9 mouse cellular contexts compared by ENCODE assay signal in the genomic region with DNA sequence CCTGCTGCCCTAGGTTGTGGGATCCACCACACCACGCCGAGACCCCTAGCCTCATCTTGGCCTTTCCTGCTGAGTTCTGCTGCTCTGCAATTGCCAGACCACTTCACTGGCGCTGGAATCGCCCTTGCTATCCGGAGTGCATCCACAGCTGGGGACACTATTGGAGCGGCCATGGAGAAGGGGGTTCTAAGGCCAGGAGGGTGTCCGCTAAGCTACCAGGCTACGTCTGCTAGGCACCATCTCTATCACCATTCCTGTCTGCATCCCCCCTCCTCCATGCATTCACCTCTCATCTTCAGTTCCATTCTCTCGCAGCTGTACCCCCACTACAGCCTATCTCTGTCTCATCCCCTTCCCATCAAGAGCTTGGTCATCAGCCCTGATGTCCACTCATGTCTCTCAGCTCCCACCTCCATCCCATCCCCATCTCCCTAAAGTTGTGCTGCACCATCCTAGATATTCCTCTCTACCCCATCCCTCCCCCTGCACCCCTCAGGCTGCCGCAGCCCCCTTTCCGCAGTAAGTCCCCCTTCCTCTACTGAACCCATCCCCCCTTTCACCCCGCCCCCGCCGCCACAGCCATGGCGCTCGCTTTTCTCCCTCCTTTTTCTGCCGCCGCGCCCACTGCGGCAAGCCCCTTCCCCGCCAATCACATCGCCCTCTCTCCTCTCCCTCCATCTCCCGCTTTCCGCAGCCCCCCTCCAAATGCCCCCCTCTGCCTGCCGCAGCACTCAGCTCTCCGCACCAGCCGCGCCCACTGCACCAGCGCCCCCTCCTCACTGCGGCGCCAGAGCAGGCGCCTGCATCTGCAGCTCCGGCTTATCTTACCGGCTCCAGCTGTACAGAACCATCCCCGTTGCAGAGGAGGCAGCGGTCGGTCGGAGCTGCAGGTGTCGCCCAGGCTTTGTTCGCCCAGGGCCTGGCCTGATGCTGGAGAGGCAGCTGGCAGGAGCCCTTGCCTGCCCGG. TPM values are rescaled to one million over a fixed set of nuclear protein-coding genes. Genes with fewer than 3 reads are reported as not detected.
DNase-seq lines count a peak whose midpoint lies in the region; ATAC-seq lines count a peak whose summit lies in the region.
"Had no signal": no experiment of that assay in that cellular context is flagged by ENCODE, and none has a peak within 500 bp of the region (broad histone marks: within the 10 kb centered on the region; RNA-seq: fewer than 3 reads in every experiment).

No protein-coding gene starts in this region.

- no peaks in the 10 kb centered on the region for H3K9me3 ChIP-seq in kidney, embryonic 15.5 days (replicated peaks)
- no peaks in the 10 kb centered on the region for H3K9me3 ChIP-seq in intestine, embryonic 14.5 days (ENCODE audit: control insufficient read depth, low read length)
- no peaks in the 10 kb centered on the region for H3K9me3 ChIP-seq in neural tube, embryonic 11.5 days (ENCODE audit: control insufficient read depth, low read length)
- H3K9me3 ChIP-seq: G1E had no signal

- H3K27ac ChIP-seq in kidney, embryonic 15.5 days, result no peak overlapping the region
- H3K27ac ChIP-seq in intestine, embryonic 14.5 days (ENCODE audit: low read depth), result no peak overlapping the region
- H3K27ac ChIP-seq in neural tube, embryonic 11.5 days (ENCODE audit: low read depth, low read length), result 0 out of 2 replicates have a peak overlapping the region, but pooled peaks have one; percentile 15

- DNase-seq in kidney, postnatal 10 days, result no peak
- peak; percentile 62 for DNase-seq in embryo, embryonic 10.5 days (ENCODE audit: low spot score)
- no peak for DNase-seq in intestine, embryonic 14.5 days (ENCODE audit: low spot score)
- peak; percentile 76 for DNase-seq in neural tube, embryonic 11.5 days (ENCODE audit: low spot score)
- DNase-seq in urinary bladder, postnatal 14 days (ENCODE audit: low spot score), result no peak
- DNase-seq in cerebellum, adult 9-10 months, result no peak

- 8% methylated on average over 41 of the region's 41 CpGs for WGBS in kidney, embryonic 15.5 days
- 10% methylated on average over 40 of the region's 41 CpGs for WGBS in intestine, embryonic 14.5 days
- 7% methylated on average over 41 of the region's 41 CpGs for WGBS in neural tube, embryonic 11.5 days

- peaks cover 4% of the 10 kb centered on the region; the same call in 1 of the 2 replicates for H3K27me3 ChIP-seq in kidney, embryonic 15.5 days
- H3K27me3 ChIP-seq in intestine, embryonic 14.5 days (replicated peaks; ENCODE audit: control insufficient read depth, insufficient read depth, low read length), result no peaks in the 10 kb centered on the region
- H3K27me3 ChIP-seq in neural tube, embryonic 11.5 days (ENCODE audit: control insufficient read depth, insufficient read depth, low read length), result no peaks in the 10 kb centered on the region

- no peak for ATAC-seq in kidney, embryonic 15.5 days (replicated peaks; ENCODE audit: low FRiP score)
- ATAC-seq in intestine, embryonic 14.5 days (replicated peaks; ENCODE audit: low FRiP score, low TSS enrichment, low read depth), result peak; percentile 29; the same call in 1 of the 2 replicates
- ATAC-seq in neural tube, embryonic 11.5 days (ENCODE audit: insufficient read depth, low FRiP score, low TSS enrichment), result peak; percentile 79
- no peak for ATAC-seq in inflammation-experienced regulatory T-cells, adult 6 months

- peaks cover 51% of the 10 kb centered on the region for H3K4me1 ChIP-seq in kidney, embryonic 15.5 days
- H3K4me1 ChIP-seq in intestine, embryonic 14.5 days (replicated peaks; ENCODE audit: control insufficient read depth, insufficient read depth, low read length), result peaks cover 12% of the 10 kb centered on the region
- peaks cover 13% of the 10 kb centered on the region for H3K4me1 ChIP-seq in neural tube, embryonic 11.5 days (ENCODE audit: control insufficient read depth, insufficient read depth, low read length)

- peak overlapping the region; percentile 69 for H3K4me2 ChIP-seq in kidney, embryonic 15.5 days
- peak overlapping the region; percentile 48 for H3K4me2 ChIP-seq in intestine, embryonic 14.5 days (ENCODE audit: low read length)
- peak overlapping the region; percentile 51 for H3K4me2 ChIP-seq in neural tube, embryonic 11.5 days (ENCODE audit: low read depth)

- no peaks in the 10 kb centered on the region for H3K36me3 ChIP-seq in kidney, embryonic 15.5 days
- no peaks in the 10 kb centered on the region for H3K36me3 ChIP-seq in intestine, embryonic 14.5 days (ENCODE audit: control insufficient read depth, insufficient read depth, low read length)
- H3K36me3 ChIP-seq in neural tube, embryonic 11.5 days (ENCODE audit: control insufficient read depth, insufficient read depth, low read length), result 0 out of 2 replicates have a peak, but pooled peaks cover 3% of the 10 kb centered on the region
- H3K36me3 ChIP-seq: G1E had no signal

- peak overlapping the region; percentile 26; the same call in 1 of the 2 replicates for H3K9ac ChIP-seq in kidney, embryonic 15.5 days
- H3K9ac ChIP-seq in intestine, embryonic 14.5 days (ENCODE audit: low read length), result no peak overlapping the region
- H3K9ac ChIP-seq in neural tube, embryonic 11.5 days (ENCODE audit: low read length), result peak overlapping the region; percentile 50

- H3K4me3 ChIP-seq in kidney, embryonic 15.5 days (replicated peaks), result peak overlapping the region; percentile 40
- H3K4me3 ChIP-seq in intestine, embryonic 14.5 days (ENCODE audit: low read depth, low read length), result peak overlapping the region; percentile 14
- H3K4me3 ChIP-seq in neural tube, embryonic 11.5 days (ENCODE audit: low read depth, low read length), result peak overlapping the region; percentile 24

RNA-seq across cellular contexts. Expression of a gene that starts 16.7 kb away (rescaled TPM):
- polyA plus RNA-seq in kidney, embryonic 15.5 days (2015; fragmentation: Nextera tagmentation; extraction: Ambion mirVana), result 60.0 and 60.2 TPM in 2 replicates
- polyA plus RNA-seq in intestine, embryonic 14.5 days (2014; fragmentation: Nextera tagmentation; extraction: Ambion mirVana), result 46.3 and 47.9 TPM in 2 replicates
- 49.5 and 52.5 TPM in 2 replicates for polyA plus RNA-seq in neural tube, embryonic 11.5 days (2014; fragmentation: Nextera tagmentation; extraction: Ambion mirVana)
- polyA plus RNA-seq in inflammation-experienced regulatory T-cells, adult 6 months (2017; shearing (Covaris generic)), result 1 to 10 TPM in 2 of 3 experiments, under 1 TPM in 1; 0.87 to 3.0 (median 2.8) TPM
- polyA plus RNA-seq: G1E had no signal

RNA-seq across cellular contexts. Expression of a gene that starts 54.5 kb away (rescaled TPM):
- polyA plus RNA-seq in kidney, embryonic 15.5 days (2015; fragmentation: Nextera tagmentation; extraction: Ambion mirVana), result 0.43 and 0.54 TPM in 2 replicates
- polyA plus RNA-seq in intestine, embryonic 14.5 days (2014; fragmentation: Nextera tagmentation; extraction: Ambion mirVana), result 0.30 and 0.79 TPM in 2 replicates
- polyA plus RNA-seq in neural tube, embryonic 11.5 days (2014; fragmentation: Nextera tagmentation; extraction: Ambion mirVana), result 0.23 and 0.62 TPM in 2 replicates
- polyA plus RNA-seq in inflammation-experienced regulatory T-cells, adult 6 months (2017; shearing (Covaris generic)), result 1 to 10 TPM in 1 of 3 experiments, under 1 TPM in 2; 0.71 to 1.6 (median 0.94) TPM

RNA-seq across cellular contexts. Expression of a gene that starts 58.6 kb away (rescaled TPM):
- 12.2 and 14.7 TPM in 2 replicates for polyA plus RNA-seq in kidney, embryonic 15.5 days (2015; fragmentation: Nextera tagmentation; extraction: Ambion mirVana)
- 9.9 and 12.1 TPM in 2 replicates for polyA plus RNA-seq in intestine, embryonic 14.5 days (2014; fragmentation: Nextera tagmentation; extraction: Ambion mirVana)
- 8.6 and 9.4 TPM in 2 replicates for polyA plus RNA-seq in neural tube, embryonic 11.5 days (2014; fragmentation: Nextera tagmentation; extraction: Ambion mirVana)
- polyA plus RNA-seq in inflammation-experienced regulatory T-cells, adult 6 months (2017; shearing (Covaris generic)), result 1 to 10 TPM; 3.9 to 5.0 (median 4.1) TPM

Comparison
In these comparisons a context has a peak if more than half of its experiments do, and no peak if none do; other contexts are left out.
1. ATAC-seq: peak in intestine, embryonic 14.5 days (single experiment) and neural tube, embryonic 11.5 days (single experiment); none in kidney, embryonic 15.5 days (single experiment) and inflammation-experienced regulatory T-cells, adult 6 months (single experiment).
2. DNase-seq: peak in embryo, embryonic 10.5 days (single experiment) and neural tube, embryonic 11.5 days (single experiment); none in kidney, postnatal 10 days (single experiment), intestine, embryonic 14.5 days (single experiment), urinary bladder, postnatal 14 days (single experiment) and cerebellum, adult 9-10 months (single experiment).
3. RNA of a gene that starts 16.7 kb away (polyA plus RNA-seq): 60.0 to 60.2 TPM in kidney, embryonic 15.5 days, 49.5 to 52.5 TPM in neural tube, embryonic 11.5 days and 46.3 to 47.9 TPM in intestine, embryonic 14.5 days; 0.87 to 3.0 TPM in inflammation-experienced regulatory T-cells, adult 6 months; every median in the first group is over 10 times any median in the second.
4. Peak in every context shown above with its lines, with median percentiles within 50 percentile points of each other: H3K4me2 ChIP-seq and H3K4me3 ChIP-seq.